Mouse (Mus musculus): ENCODE measurements around the gene Slc39a7. TPM values are rescaled to one million over a fixed set of nuclear protein-coding genes. Genes with fewer than 3 reads are reported as not detected.
"Not testable (repeated sequence)": the region's sequence is repeated elsewhere in the genome, so short reads cannot be mapped to it uniquely, and the experiment has no call there.

Gene Slc39a7
- polyA plus RNA-seq, 1 experiment = 207 TPM

- H3K36me3 ChIP-seq (ENCODE audit: control insufficient read depth, insufficient read depth) = no peaks in the 10 kb centered on the region
- no peaks in the 10 kb centered on the region for H3K79me2 ChIP-seq (ENCODE audit: control insufficient read depth, insufficient read depth)
- H3K4me2 ChIP-seq (ENCODE audit: low read depth) = no peak overlapping the region
- H3K4me3 ChIP-seq = no peak overlapping the region
- H3K27me3 ChIP-seq (ENCODE audit: control insufficient read depth, insufficient read depth, insufficient read length) = no peaks in the 10 kb centered on the region
- no peak overlapping the region for H3ac ChIP-seq (ENCODE audit: control insufficient read depth, insufficient read length)
- no peak for TF ChIP-seq REST (IDR thresholded peaks at IDR 0.05; ENCODE audit: insufficient read depth, insufficient read length)
- no peak for TF ChIP-seq POLR2AphosphoS2 (IDR thresholded peaks at IDR 0.05; ENCODE audit: insufficient read length, low read depth)
- TF ChIP-seq MYOG (IDR thresholded peaks at IDR 0.05; ENCODE audit: control insufficient read depth in 1 of 3, insufficient read depth in 1 of 3, insufficient read length in 2 of 3, low read depth in 2 of 3) = no peak
- TF ChIP-seq TCF12 (IDR thresholded peaks at IDR 0.05; ENCODE audit: insufficient read depth, poor library complexity, severe bottlenecking) = no peak
- TF ChIP-seq E2F4 (IDR thresholded peaks at IDR 0.05; ENCODE audit: insufficient read depth) = no peak
- no peak for TF ChIP-seq POLR2A (IDR thresholded peaks at IDR 0.05; ENCODE audit: insufficient read length, low read depth)
- no peak for TF ChIP-seq MAX (IDR thresholded peaks at IDR 0.05; ENCODE audit: low read depth)
- TF ChIP-seq MYOD1 (IDR thresholded peaks at IDR 0.05; ENCODE audit: control insufficient read depth in 1 of 3, insufficient read length in 2 of 3, low read depth in 2 of 3) = no peak
- TF ChIP-seq TCF3 (IDR thresholded peaks at IDR 0.05; ENCODE audit: insufficient read length, low read depth) = no peak
- TF ChIP-seq USF1 (IDR thresholded peaks at IDR 0.05; ENCODE audit: low read depth) = no peak
- TF ChIP-seq SRF (IDR thresholded peaks at IDR 0.05; ENCODE audit: control insufficient read depth, insufficient read length, low read depth) = no peak
- TF ChIP-seq CEBPB (IDR thresholded peaks at IDR 0.05; ENCODE audit: insufficient read depth, poor library complexity, severe bottlenecking) = no peak
These were observed 35.8 kb downstream of the Slc39a7 start for GRCm38 (mm10) chr17:33995651-33996050.

GRCm38 (mm10) chr17:33994959-33995358 is 36.5 kb downstream of the Slc39a7 start:
- H3K4me3 ChIP-seq = no peak overlapping the region
- no peaks in the 10 kb centered on the region for H3K27me3 ChIP-seq (ENCODE audit: control insufficient read depth, insufficient read depth, insufficient read length)

DNA sequence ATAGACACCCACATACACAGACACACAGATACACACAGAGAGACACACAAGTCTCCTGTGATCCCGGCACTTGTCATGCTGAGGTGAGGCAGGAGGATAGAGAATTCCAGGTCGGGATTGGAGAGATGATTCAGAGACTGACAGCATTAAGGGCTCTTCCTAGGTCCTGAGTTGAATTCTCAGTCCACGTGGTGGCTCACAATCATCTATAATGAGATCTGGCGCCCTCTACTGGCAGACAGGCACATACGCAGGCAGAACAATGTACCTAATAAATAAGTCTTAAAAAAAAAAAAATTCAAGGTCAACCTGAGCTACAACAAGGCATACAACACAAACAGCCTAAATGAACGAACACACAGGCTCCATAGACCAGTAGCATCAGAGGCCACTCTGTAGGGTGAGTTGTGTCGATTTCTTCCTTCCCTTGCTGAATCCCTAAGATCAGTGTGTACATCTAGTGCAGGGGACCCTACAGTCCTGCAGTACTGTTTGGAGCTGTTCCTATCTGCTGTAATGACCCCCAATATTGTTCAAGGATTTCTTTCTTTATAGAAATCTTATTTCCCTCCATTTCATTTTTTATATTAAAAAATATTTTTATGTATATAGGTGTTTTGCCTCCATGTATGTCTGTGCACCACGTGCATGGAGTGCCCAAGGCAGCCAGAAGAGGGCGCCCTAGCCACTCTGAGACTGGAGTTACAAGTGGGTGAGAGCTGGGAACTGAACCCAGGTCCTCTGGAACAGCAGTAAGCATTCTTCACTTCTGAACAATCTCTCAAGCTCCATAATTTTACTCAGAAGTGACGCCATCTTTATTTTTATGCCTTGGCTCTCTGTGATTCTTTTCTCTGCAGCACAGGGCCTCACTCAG is 39.5 kb downstream of the Slc39a7 start:
- no peaks in the 10 kb centered on the region for H3K36me3 ChIP-seq (ENCODE audit: control insufficient read depth, insufficient read depth)
- peaks cover 8% of the 10 kb centered on the region for H3K27me3 ChIP-seq (ENCODE audit: control insufficient read depth, insufficient read depth, insufficient read length)
- H3ac ChIP-seq (ENCODE audit: control insufficient read depth, insufficient read length) = no peak overlapping the region
- no peak overlapping the region for H3K4me3 ChIP-seq
- H3K4me2 ChIP-seq (ENCODE audit: low read depth) = no peak overlapping the region
- TF ChIP-seq TCF3 (IDR thresholded peaks at IDR 0.05; ENCODE audit: insufficient read length, low read depth) (no peak), USF1 (IDR thresholded peaks at IDR 0.05; ENCODE audit: low read depth) (peak; percentile 90)
- no peaks in the 10 kb centered on the region for H3K79me2 ChIP-seq (ENCODE audit: control insufficient read depth, insufficient read depth)

More at GRCm38 (mm10) chr17:33994959-33995358, 36.5 kb downstream of the Slc39a7 start:
- no peaks in the 10 kb centered on the region for H3K79me2 ChIP-seq (ENCODE audit: control insufficient read depth, insufficient read depth)
- no peak overlapping the region for H3ac ChIP-seq (ENCODE audit: control insufficient read depth, insufficient read length)
- no peak for TF ChIP-seq MAX (IDR thresholded peaks at IDR 0.05; ENCODE audit: low read depth)
- no peak for TF ChIP-seq TCF12 (IDR thresholded peaks at IDR 0.05; ENCODE audit: insufficient read depth, poor library complexity, severe bottlenecking)
- TF ChIP-seq POLR2A (IDR thresholded peaks at IDR 0.05; ENCODE audit: insufficient read length, low read depth) = no peak
- TF ChIP-seq MYOD1 (IDR thresholded peaks at IDR 0.05; ENCODE audit: control insufficient read depth in 1 of 3, insufficient read length in 2 of 3, low read depth in 2 of 3) = no peak
- no peak for TF ChIP-seq MYOG (IDR thresholded peaks at IDR 0.05; ENCODE audit: control insufficient read depth in 1 of 3, insufficient read depth in 1 of 3, insufficient read length in 2 of 3, low read depth in 2 of 3)
- no peak for TF ChIP-seq POLR2AphosphoS2 (IDR thresholded peaks at IDR 0.05; ENCODE audit: insufficient read length, low read depth)
- no peak for TF ChIP-seq TCF3 (IDR thresholded peaks at IDR 0.05; ENCODE audit: insufficient read length, low read depth)
- no peak for TF ChIP-seq CEBPB (IDR thresholded peaks at IDR 0.05; ENCODE audit: insufficient read depth, poor library complexity, severe bottlenecking)
- no peak for TF ChIP-seq REST (IDR thresholded peaks at IDR 0.05; ENCODE audit: insufficient read depth, insufficient read length)
- TF ChIP-seq E2F4 (IDR thresholded peaks at IDR 0.05; ENCODE audit: insufficient read depth) = no peak
- TF ChIP-seq SRF (IDR thresholded peaks at IDR 0.05; ENCODE audit: control insufficient read depth, insufficient read length, low read depth) = no peak
- H3K4me2 ChIP-seq (ENCODE audit: low read depth) = no peak overlapping the region
- no peaks in the 10 kb centered on the region for H3K36me3 ChIP-seq (ENCODE audit: control insufficient read depth, insufficient read depth)

DNA sequence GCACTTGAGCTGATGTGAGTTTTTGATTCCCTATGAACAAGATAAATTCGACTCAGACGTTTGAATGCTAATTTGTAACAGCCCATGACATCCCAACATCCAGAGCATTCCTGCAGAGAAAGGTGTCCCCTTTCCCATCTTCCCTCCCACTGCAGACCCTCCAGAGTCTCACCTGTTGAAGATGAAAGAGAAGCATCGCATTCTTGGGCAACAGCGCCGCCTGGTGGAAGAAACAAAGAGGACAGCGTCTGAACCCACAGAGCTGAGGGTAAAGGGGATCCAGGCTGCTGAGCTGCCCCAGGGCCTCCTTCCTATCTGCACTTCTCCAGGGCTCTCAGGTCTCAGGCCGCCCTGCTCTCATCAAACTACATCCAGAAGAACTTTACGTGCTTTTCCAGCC is 49.3 kb downstream of the Slc39a7 start:
- not testable (repeated sequence) for H3K4me3 ChIP-seq; H3K79me2 ChIP-seq (ENCODE audit: control insufficient read depth, insufficient read depth); H3K4me2 ChIP-seq (ENCODE audit: low read depth); H3ac ChIP-seq (ENCODE audit: control insufficient read depth, insufficient read length); H3K36me3 ChIP-seq (ENCODE audit: control insufficient read depth, insufficient read depth)
- H3K27me3 ChIP-seq (ENCODE audit: control insufficient read depth, insufficient read depth, insufficient read length) = peaks cover 14% of the 10 kb centered on the region

GRCm38 (mm10) chr17:33981192-33981909 is 50.1 kb downstream of the Slc39a7 start:
- not testable (repeated sequence) for H3K4me2 ChIP-seq (ENCODE audit: low read depth); H3ac ChIP-seq (ENCODE audit: control insufficient read depth, insufficient read length); H3K79me2 ChIP-seq (ENCODE audit: control insufficient read depth, insufficient read depth); H3K4me3 ChIP-seq; H3K36me3 ChIP-seq (ENCODE audit: control insufficient read depth, insufficient read depth)
- H3K27me3 ChIP-seq (ENCODE audit: control insufficient read depth, insufficient read depth, insufficient read length) = peaks cover 14% of the 10 kb centered on the region
